Mouse (Mus musculus): ENCODE measurements around the gene Gm1673. TPM values are rescaled to one million over a fixed set of nuclear protein-coding genes. Genes with fewer than 3 reads are reported as not detected.
"Not testable (repeated sequence)": the region's sequence is repeated elsewhere in the genome, so short reads cannot be mapped to it uniquely, and the experiment has no call there.

The Gm1673 gene
- total and polyA plus RNA-seq, 2 experiments: 0.37 to 2.3 TPM

DNA sequence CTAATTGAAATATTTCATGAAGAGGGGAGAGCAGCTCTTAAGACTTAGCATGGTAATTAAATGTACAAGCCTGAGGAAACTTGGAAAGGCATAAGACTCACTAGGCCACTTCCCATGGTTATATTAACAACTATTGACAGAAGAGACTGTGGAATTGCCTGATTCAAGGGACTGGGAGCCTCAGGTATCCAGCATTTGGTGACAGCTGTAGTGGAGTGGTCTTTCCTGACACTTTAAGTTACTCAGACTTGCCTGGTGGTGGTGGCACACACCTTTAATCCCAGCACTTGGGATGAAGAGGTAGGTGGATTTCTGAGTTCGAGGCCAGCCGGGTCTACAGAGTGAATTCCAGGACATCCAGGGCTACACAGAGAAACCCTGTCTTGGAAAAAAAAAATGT is 46.0 kb upstream of the Gm1673 start:
- WGBS: 96% methylated on average over 2 of the region's 2 CpGs
- peaks cover 14% of the 10 kb centered on the region for H3K4me1 ChIP-seq (ENCODE audit: control insufficient read depth, insufficient read depth, low read length)
- H3K9ac ChIP-seq (ENCODE audit: low read depth, low read length): no peak overlapping the region
- DNase-seq (ENCODE audit: extremely low read depth, low read depth, low spot score): no peak
- no peak for TF ChIP-seq POLR2A (IDR thresholded peaks at IDR 0.05; ENCODE audit: extremely low read depth, insufficient read depth, low read length)
- no peak for TF ChIP-seq CTCF (IDR thresholded peaks at IDR 0.05; ENCODE audit: low read depth, low read length)
- H3K4me3 ChIP-seq (ENCODE audit: insufficient read depth, low read depth, low read length): no peak overlapping the region
- no peak overlapping the region for H3K27ac ChIP-seq (replicated peaks; ENCODE audit: insufficient read depth, low read depth, low read length)
- peaks cover 13% of the 10 kb centered on the region for H3K79me2 ChIP-seq (ENCODE audit: control insufficient read depth, insufficient read depth, low read length)
- no peaks in the 10 kb centered on the region for H3K36me3 ChIP-seq (ENCODE audit: control insufficient read depth, insufficient read depth, low read length)
- no peaks in the 10 kb centered on the region for H3K27me3 ChIP-seq (ENCODE audit: control insufficient read depth, insufficient read depth, low read length)

DNA sequence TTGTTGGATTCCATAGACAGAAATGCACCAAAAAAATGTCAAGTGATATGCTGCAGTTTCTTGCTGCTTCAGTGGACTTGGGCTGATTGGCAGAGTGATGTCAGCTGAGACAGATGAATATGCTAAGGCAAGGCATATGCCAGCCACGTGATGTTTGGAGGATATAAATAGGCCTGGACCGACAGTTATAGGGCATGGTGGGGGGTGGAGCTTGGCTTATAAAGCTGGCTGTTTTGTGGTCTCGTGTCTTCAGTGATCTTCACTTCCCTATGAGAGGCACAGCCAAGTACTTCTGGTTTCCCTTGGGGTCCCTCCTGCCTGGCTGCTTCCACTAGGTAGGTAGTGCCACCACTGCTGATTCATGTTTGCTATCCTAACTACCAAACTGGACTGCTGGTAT is 44.8 kb upstream of the Gm1673 start:
- no peaks in the 10 kb centered on the region for H3K27me3 ChIP-seq (ENCODE audit: control insufficient read depth, insufficient read depth, low read length)
- no peak for DNase-seq (ENCODE audit: extremely low read depth, low read depth, low spot score)
- no peak overlapping the region for H3K4me3 ChIP-seq (ENCODE audit: insufficient read depth, low read depth, low read length)
- no peak overlapping the region for H3K9ac ChIP-seq (ENCODE audit: low read depth, low read length)
- H3K79me2 ChIP-seq (ENCODE audit: control insufficient read depth, insufficient read depth, low read length): peaks cover 9% of the 10 kb centered on the region; the same call in 1 of the 2 replicates
- H3K27ac ChIP-seq (replicated peaks; ENCODE audit: insufficient read depth, low read depth, low read length): no peak overlapping the region
- TF ChIP-seq POLR2A (IDR thresholded peaks at IDR 0.05; ENCODE audit: extremely low read depth, insufficient read depth, low read length) (no peak), CTCF (IDR thresholded peaks at IDR 0.05; ENCODE audit: low read depth, low read length) (no peak)
- H3K4me1 ChIP-seq (ENCODE audit: control insufficient read depth, insufficient read depth, low read length): peaks cover 10% of the 10 kb centered on the region
- 85% methylated on average over 3 of the region's 3 CpGs for WGBS
- H3K36me3 ChIP-seq (ENCODE audit: control insufficient read depth, insufficient read depth, low read length): no peaks in the 10 kb centered on the region

DNA sequence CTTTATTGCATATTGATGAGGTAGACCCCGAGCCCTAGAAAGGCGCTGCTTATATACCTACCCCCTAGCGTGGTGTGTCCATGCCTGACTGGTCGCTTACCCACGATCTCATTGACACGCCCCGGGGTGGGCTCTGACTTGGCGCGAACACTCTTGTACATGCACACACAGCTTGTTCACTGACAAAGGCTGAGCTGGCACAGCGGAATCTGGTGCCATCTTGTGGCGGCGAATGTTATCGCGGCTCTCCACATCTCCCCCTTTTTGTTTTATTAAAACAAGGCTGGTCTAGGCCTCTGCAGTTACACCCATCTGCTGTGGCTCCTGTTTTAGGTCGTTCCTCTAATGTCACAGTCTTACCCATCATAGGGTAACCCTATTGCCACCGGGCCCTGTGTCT is 36.2 kb upstream of the Gm1673 start:
- H3K4me1 ChIP-seq (ENCODE audit: control insufficient read depth, insufficient read depth, low read length); DNase-seq (ENCODE audit: extremely low read depth, low read depth, low spot score); H3K9ac ChIP-seq (ENCODE audit: low read depth, low read length); H3K4me3 ChIP-seq (ENCODE audit: insufficient read depth, low read depth, low read length); H3K27ac ChIP-seq (replicated peaks; ENCODE audit: insufficient read depth, low read depth, low read length); H3K27me3 ChIP-seq (ENCODE audit: control insufficient read depth, insufficient read depth, low read length); H3K36me3 ChIP-seq (ENCODE audit: control insufficient read depth, insufficient read depth, low read length); H3K79me2 ChIP-seq (ENCODE audit: control insufficient read depth, insufficient read depth, low read length): not testable (repeated sequence)
- 83% methylated on average over 16 of the region's 16 CpGs for WGBS
- peak; percentile 59 for TF ChIP-seq CTCF (IDR thresholded peaks at IDR 0.05; ENCODE audit: low read depth, low read length)

DNA sequence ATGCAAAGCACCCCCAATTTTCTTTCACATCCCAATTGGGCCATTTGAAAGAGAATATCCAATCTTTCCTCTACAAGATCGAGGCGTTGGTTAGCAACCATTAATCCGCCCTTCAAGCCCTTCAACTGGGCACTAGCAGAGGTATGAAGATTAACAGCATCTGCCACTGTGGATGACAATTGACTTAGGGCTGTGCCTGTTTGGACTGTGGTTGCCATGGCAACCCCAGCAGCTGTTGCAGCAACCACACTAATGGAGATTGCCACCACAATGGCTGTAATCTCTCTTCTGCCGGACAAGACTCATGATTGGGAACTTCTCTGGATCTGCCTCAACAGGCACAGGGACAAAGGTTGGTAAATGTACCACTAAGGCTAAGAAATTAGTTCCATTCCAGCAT is 34.9 kb upstream of the Gm1673 start:
- Histone ChIP-seq H3K27me3 (ENCODE audit: control insufficient read depth, insufficient read depth, low read length) (no peaks in the 10 kb centered on the region), H3K4me3 (ENCODE audit: insufficient read depth, low read depth, low read length) (no peak overlapping the region), H3K79me2 (ENCODE audit: control insufficient read depth, insufficient read depth, low read length) (no peaks in the 10 kb centered on the region), H3K36me3 (ENCODE audit: control insufficient read depth, insufficient read depth, low read length) (no peaks in the 10 kb centered on the region), H3K9ac (ENCODE audit: low read depth, low read length) (no peak overlapping the region), H3K27ac (replicated peaks; ENCODE audit: insufficient read depth, low read depth, low read length) (no peak overlapping the region), H3K4me1 (ENCODE audit: control insufficient read depth, insufficient read depth, low read length) (no peaks in the 10 kb centered on the region)
- no peak for DNase-seq (ENCODE audit: extremely low read depth, low read depth, low spot score)
- TF ChIP-seq POLR2A (IDR thresholded peaks at IDR 0.05; ENCODE audit: extremely low read depth, insufficient read depth, low read length): no peak
- TF ChIP-seq CTCF (IDR thresholded peaks at IDR 0.05; ENCODE audit: low read depth, low read length): no peak
- 90% methylated on average over 4 of the region's 4 CpGs for WGBS

DNA sequence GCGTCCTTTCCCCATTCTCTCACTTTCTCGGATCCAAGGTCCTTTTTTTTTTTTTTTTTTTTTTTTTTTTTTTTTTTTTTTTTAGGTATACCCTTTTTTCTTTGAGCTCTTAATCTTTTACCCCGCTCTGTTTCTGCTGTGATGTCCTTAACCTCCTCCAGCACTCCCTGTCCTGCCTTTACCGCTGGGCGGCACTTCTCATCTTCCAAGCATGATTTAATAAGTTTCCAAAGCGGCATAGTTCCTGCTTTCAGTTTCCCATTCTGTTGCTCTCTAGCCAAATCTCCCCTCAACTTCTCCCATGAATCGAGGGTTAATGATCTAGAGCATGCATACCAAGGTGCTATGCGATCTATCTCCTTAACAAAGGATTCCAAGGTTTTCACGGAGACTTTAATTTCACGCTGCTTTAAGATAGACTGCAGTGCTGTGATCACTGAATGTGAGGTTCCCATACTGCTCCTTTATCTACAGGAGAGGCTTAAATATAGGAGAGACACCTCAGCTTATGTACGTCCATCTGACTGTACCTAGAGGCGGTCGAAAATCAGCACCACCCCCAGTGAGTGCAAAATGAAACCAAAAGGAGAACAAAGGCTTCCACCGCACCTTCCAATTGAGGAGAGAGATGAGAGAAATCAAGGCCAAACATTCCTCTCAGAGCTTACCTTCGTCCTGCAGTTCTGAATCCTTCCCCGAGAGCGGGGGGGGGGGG is 29.6 kb upstream of the Gm1673 start:
- no peaks in the 10 kb centered on the region for H3K27me3 ChIP-seq (ENCODE audit: control insufficient read depth, insufficient read depth, low read length)
- H3K27ac ChIP-seq (replicated peaks; ENCODE audit: insufficient read depth, low read depth, low read length): no peak overlapping the region
- no peak overlapping the region for H3K4me3 ChIP-seq (ENCODE audit: insufficient read depth, low read depth, low read length)
- no peak overlapping the region for H3K9ac ChIP-seq (ENCODE audit: low read depth, low read length)
- no peaks in the 10 kb centered on the region for H3K4me1 ChIP-seq (ENCODE audit: control insufficient read depth, insufficient read depth, low read length)
- 85% methylated on average over 17 of the region's 17 CpGs for WGBS
- H3K79me2 ChIP-seq (ENCODE audit: control insufficient read depth, insufficient read depth, low read length): no peaks in the 10 kb centered on the region
- H3K36me3 ChIP-seq (ENCODE audit: control insufficient read depth, insufficient read depth, low read length): no peaks in the 10 kb centered on the region
- no peak for DNase-seq (ENCODE audit: extremely low read depth, low read depth, low spot score)
- TF ChIP-seq CTCF (IDR thresholded peaks at IDR 0.05; ENCODE audit: low read depth, low read length) (no peak), POLR2A (IDR thresholded peaks at IDR 0.05; ENCODE audit: extremely low read depth, insufficient read depth, low read length) (no peak)

DNA sequence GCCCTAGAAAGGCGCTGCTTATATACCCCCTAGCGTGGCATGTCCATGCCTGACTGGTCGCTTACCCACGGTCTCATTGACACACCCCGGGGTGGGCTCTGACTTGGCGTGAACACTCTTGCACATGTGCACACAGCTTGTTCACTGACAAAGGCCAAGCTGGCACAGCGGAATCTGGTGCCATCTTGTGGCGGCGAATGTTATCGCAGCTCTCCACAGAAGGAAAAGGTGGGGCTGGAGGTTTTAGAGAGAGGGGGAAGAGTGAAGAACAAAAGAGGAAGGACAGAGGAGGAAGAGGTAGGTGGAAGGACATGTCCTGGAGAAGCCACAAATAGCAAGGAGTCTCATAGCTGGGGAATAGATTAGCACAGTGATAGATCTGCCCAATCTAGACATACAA is 28.9 kb upstream of the Gm1673 start:
- Histone ChIP-seq H3K36me3 (ENCODE audit: control insufficient read depth, insufficient read depth, low read length) (no peaks in the 10 kb centered on the region), H3K4me1 (ENCODE audit: control insufficient read depth, insufficient read depth, low read length) (no peaks in the 10 kb centered on the region), H3K9ac (ENCODE audit: low read depth, low read length) (no peak overlapping the region), H3K79me2 (ENCODE audit: control insufficient read depth, insufficient read depth, low read length) (no peaks in the 10 kb centered on the region), H3K27ac (replicated peaks; ENCODE audit: insufficient read depth, low read depth, low read length) (no peak overlapping the region), H3K27me3 (ENCODE audit: control insufficient read depth, insufficient read depth, low read length) (no peaks in the 10 kb centered on the region), H3K4me3 (ENCODE audit: insufficient read depth, low read depth, low read length) (no peak overlapping the region)
- DNase-seq (ENCODE audit: extremely low read depth, low read depth, low spot score): peak; percentile 25
- TF ChIP-seq POLR2A (IDR thresholded peaks at IDR 0.05; ENCODE audit: extremely low read depth, insufficient read depth, low read length) (no peak), CTCF (IDR thresholded peaks at IDR 0.05; ENCODE audit: low read depth, low read length) (peak; percentile 93)
- WGBS: 38% methylated on average over 10 of the region's 10 CpGs

Measured in liver, adult 2 months (tissue).